Comparison of ENCODE assay signal across 19 mouse cellular contexts in the genomic region with DNA sequence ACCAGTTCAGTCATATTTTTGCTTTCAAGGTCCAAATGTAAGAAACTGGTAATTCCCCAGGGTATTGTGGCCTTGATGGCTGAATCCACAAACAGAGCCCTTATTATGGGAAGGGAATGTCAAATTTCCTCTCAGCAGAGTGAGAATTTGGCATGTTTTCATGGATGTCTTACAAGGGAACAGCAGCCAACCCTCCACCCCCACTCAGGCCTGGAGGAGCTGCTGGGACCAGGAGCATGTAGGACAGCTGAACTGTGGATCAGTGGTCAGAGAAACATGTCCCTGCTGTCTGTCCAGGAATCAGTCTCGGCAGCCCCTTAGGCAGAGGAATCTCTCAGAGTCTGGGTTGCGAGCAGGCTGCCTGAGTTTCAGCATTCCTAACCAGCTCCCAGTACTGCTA. TPM values are rescaled to one million over a fixed set of nuclear protein-coding genes. Genes with fewer than 3 reads are reported as not detected.
A peak's percentile ranks its signal among the peaks of the same experiment; 100 is the strongest.
DNase-seq lines count a peak whose midpoint lies in the region; ATAC-seq and TF ChIP-seq lines count a peak whose summit lies in the region.
"Had no signal": no experiment of that assay in that cellular context is flagged by ENCODE, and none has a peak within 500 bp of the region (broad histone marks: within the 10 kb centered on the region; RNA-seq: fewer than 3 reads in every experiment).

No protein-coding gene starts in this region.

- peak; percentile 36 to 46 for DNase-seq in heart, adult 2 months
- no peak for DNase-seq in lung, adult 2 months
- DNase-seq in cerebellum, postnatal 14 days, result peak; percentile 53 to 57
- peak; percentile 23 for DNase-seq in lung, postnatal 25 days (ENCODE audit: low spot score)
- no peak for DNase-seq in thymus, postnatal 10 days (ENCODE audit: low spot score in 2 of 2)
- DNase-seq in right cerebral cortex, postnatal 14 days, result no peak
- DNase-seq: adrenal gland, postnatal 25 days; midbrain, embryonic 14.5 days; spleen, adult 18-20 months; thymus, postnatal 4 days had no signal

- H3K4me1 ChIP-seq in heart, adult 2 months (ENCODE audit: control insufficient read depth, insufficient read depth, low read length), result peaks cover 12% of the 10 kb centered on the region
- no peaks in the 10 kb centered on the region for H3K4me1 ChIP-seq in heart, embryonic 12.5 days (replicated peaks)
- H3K4me1 ChIP-seq in lung, embryonic 15.5 days, result 0 out of 2 replicates have a peak, but pooled peaks cover 5% of the 10 kb centered on the region
- peaks cover 7% of the 10 kb centered on the region for H3K4me1 ChIP-seq in lung, adult 2 months (ENCODE audit: control insufficient read depth, insufficient read depth, low read length)
- H3K4me1 ChIP-seq: forebrain, embryonic 10.5 days; heart, embryonic 15.5 days; limb, embryonic 13.5 days; neural tube, embryonic 13.5 days had no signal

- H3K9ac ChIP-seq in heart, adult 2 months (ENCODE audit: low read depth, low read length), result no peak overlapping the region
- no peak overlapping the region for H3K9ac ChIP-seq in heart, embryonic 12.5 days
- no peak overlapping the region for H3K9ac ChIP-seq in lung, embryonic 15.5 days
- H3K9ac ChIP-seq: embryonic facial prominence, embryonic 13.5 days; heart, embryonic 15.5 days; limb, embryonic 13.5 days; neural tube, embryonic 13.5 days had no signal

- no peak for TF ChIP-seq CTCF in heart, adult 2 months (IDR thresholded peaks at IDR 0.05)
- no peak for TF ChIP-seq CTCF in lung, adult 2 months (IDR thresholded peaks at IDR 0.05; ENCODE audit: insufficient read depth, low read length)

- H3K36me3 ChIP-seq in heart, adult 2 months (ENCODE audit: control insufficient read depth, insufficient read depth, low read length), result peaks cover 6% of the 10 kb centered on the region
- H3K36me3 ChIP-seq in heart, embryonic 12.5 days, result no peaks in the 10 kb centered on the region
- no peaks in the 10 kb centered on the region for H3K36me3 ChIP-seq in lung, embryonic 15.5 days
- H3K36me3 ChIP-seq: embryonic facial prominence, embryonic 13.5 days; forebrain, embryonic 10.5 days; heart, embryonic 15.5 days; limb, embryonic 13.5 days; neural tube, embryonic 13.5 days had no signal

- H3K9me3 ChIP-seq in heart, embryonic 12.5 days (replicated peaks), result 0 out of 2 replicates have a peak, but pooled peaks cover 10% of the 10 kb centered on the region
- H3K9me3 ChIP-seq in lung, embryonic 15.5 days, result no peaks in the 10 kb centered on the region
- H3K9me3 ChIP-seq: embryonic facial prominence, embryonic 13.5 days; forebrain, embryonic 10.5 days; heart, embryonic 15.5 days; limb, embryonic 13.5 days; neural tube, embryonic 13.5 days had no signal

- no peak for ATAC-seq in heart, embryonic 12.5 days (ENCODE audit: insufficient number of reproducible peaks, low FRiP score)
- ATAC-seq in lung, embryonic 15.5 days (ENCODE audit: borderline replicate concordance, extremely low read depth, low FRiP score, low TSS enrichment), result peak; percentile 24; the same call in 1 of the 2 replicates
- ATAC-seq: CD4-positive, CD25-positive, alpha-beta regulatory T cell, adult 4 months; hindbrain, postnatal 0 days had no signal

- H3K27ac ChIP-seq in heart, adult 2 months, result peak overlapping the region; percentile 51
- H3K27ac ChIP-seq in heart, embryonic 12.5 days (ENCODE audit: poor library complexity, severe bottlenecking), result no peak overlapping the region
- peak overlapping the region; percentile 13; the same call in 1 of the 2 replicates for H3K27ac ChIP-seq in lung, embryonic 15.5 days
- H3K27ac ChIP-seq: embryonic facial prominence, embryonic 13.5 days; forebrain, embryonic 10.5 days; heart, embryonic 15.5 days; hindbrain, postnatal 0 days; limb, embryonic 13.5 days; neural tube, embryonic 13.5 days had no signal

- no peak for TF ChIP-seq EP300 in heart, adult 2 months (IDR thresholded peaks at IDR 0.05; ENCODE audit: insufficient read depth, low read depth, low read length)

- WGBS in heart, adult 2 months, result 85% methylated on average over 2 of the region's 2 CpGs
- WGBS in heart, embryonic 12.5 days, result 73% methylated on average over 2 of the region's 2 CpGs
- 80% methylated on average over 2 of the region's 2 CpGs for WGBS in lung, embryonic 15.5 days
- 93% methylated on average over 2 of the region's 2 CpGs for whole genome bisulfite sequencing in lung, adult 2 months

- no peaks in the 10 kb centered on the region for H3K79me2 ChIP-seq in heart, adult 2 months (replicated peaks; ENCODE audit: control insufficient read depth, insufficient read depth, low read length)

- no peak for TF ChIP-seq POLR2A in heart, adult 2 months (IDR thresholded peaks at IDR 0.05; ENCODE audit: insufficient read depth, low read depth, low read length)
- no peak for TF ChIP-seq POLR2A in lung, adult 2 months (IDR thresholded peaks at IDR 0.05; ENCODE audit: borderline replicate concordance, extremely low read depth, low read depth, low read length)

- H3K4me3 ChIP-seq in heart, adult 2 months, result no peak overlapping the region
- H3K4me3 ChIP-seq in heart, embryonic 12.5 days, result no peak overlapping the region
- H3K4me3 ChIP-seq in lung, embryonic 15.5 days, result no peak overlapping the region
- H3K4me3 ChIP-seq in lung, adult 2 months (replicated peaks; ENCODE audit: extremely low read depth, low read depth, low read length), result no peak overlapping the region
- H3K4me3 ChIP-seq: embryonic facial prominence, embryonic 13.5 days; forebrain, embryonic 10.5 days; heart, embryonic 15.5 days; limb, embryonic 13.5 days; neural tube, embryonic 13.5 days had no signal

- intact Hi-C loops in heart, adult 2 months (cut with DNase I), result loop anchor here (5.0 to 10.0 kb wide), 3 partner anchors 36 to 156 kb away; no protein-coding TSS in a partner anchor

- no peaks in the 10 kb centered on the region for H3K27me3 ChIP-seq in heart, adult 2 months (ENCODE audit: control insufficient read depth, insufficient read depth, low read length)
- peaks cover 8% of the 10 kb centered on the region; the same call in 1 of the 2 replicates for H3K27me3 ChIP-seq in heart, embryonic 12.5 days (replicated peaks)
- 0 out of 2 replicates have a peak, but pooled peaks cover 4% of the 10 kb centered on the region for H3K27me3 ChIP-seq in lung, embryonic 15.5 days

- no peak overlapping the region for H3K4me2 ChIP-seq in heart, embryonic 12.5 days
- no peak overlapping the region for H3K4me2 ChIP-seq in lung, embryonic 15.5 days
- H3K4me2 ChIP-seq: embryonic facial prominence, embryonic 13.5 days; heart, embryonic 15.5 days; limb, embryonic 13.5 days; neural tube, embryonic 13.5 days had no signal

RNA-seq across cellular contexts. Expression of gene Nyx, which starts 0.8 kb away (rescaled TPM):
- under 1 TPM; 0.23 TPM for total RNA-seq in heart, adult 2 months (2021)
- 0.14 and 0.20 TPM in 2 replicates for polyA plus RNA-seq in heart, adult 2 months (2012; rRNA removed)
- 0.05 TPM in 2 replicates for polyA plus RNA-seq in heart, embryonic 12.5 days (2016; fragmentation: Nextera tagmentation; extraction: Ambion mirVana)
- polyA plus RNA-seq in lung, embryonic 15.5 days (2015; fragmentation: Nextera tagmentation; extraction: Ambion mirVana), result 0.05 TPM in 2 replicates
- 0.72 and 0.92 TPM in 2 replicates for polyA plus RNA-seq in lung, adult 2 months (2012; rRNA removed)

Comparison
In these comparisons a context has a peak if more than half of its experiments do, and no peak if none do; other contexts are left out.
1. DNase-seq: peak in heart, adult 2 months (2 of 2), cerebellum, postnatal 14 days (2 of 2) and lung, postnatal 25 days (single experiment); none in lung, adult 2 months (single experiment), thymus, postnatal 10 days (0 of 2) and right cerebral cortex, postnatal 14 days (single experiment).